Mouse (Mus musculus) bone marrow macrophage, adult 2 months (primary cell): ENCODE measurements around the gene Actr8.

Experiments used
- CTCF ChIP-seq: IDR thresholded peaks from 2 replicates; pipeline ENCODE4 v1.5.1; 2012; ENCODE audit warnings: low read depth, mild to moderate bottlenecking, low read length, moderate library complexity
- POLR2A ChIP-seq: IDR thresholded peaks from 2 replicates; pipeline ENCODE4 v1.6.1; 2012; ENCODE audit warnings: mild to moderate bottlenecking, low read depth, low read length, borderline replicate concordance

GRCm38 (mm10) chr14:30054922-30055321 lies 76.8 kb downstream of the Actr8 start:
- no peak for TF ChIP-seq CTCF
- no peak for TF ChIP-seq POLR2A
